Mouse (Mus musculus) myocyte (in vitro differentiated cells): ENCODE data around the gene Fam181a. TPM values are rescaled to one million over a fixed set of nuclear protein-coding genes. Genes with fewer than 3 reads are reported as not detected.

Experiments
- H3K27me3 ChIP-seq: one replicate; pipeline ENCODE4 v1.6.1; 2011; ENCODE audit not compliant: control insufficient read depth, insufficient read depth, insufficient read length
- H3K36me3 ChIP-seq: one replicate; pipeline ENCODE4 v1.6.1; 2011; ENCODE audit not compliant: control insufficient read depth, insufficient read depth
- H3K4me2 ChIP-seq: one replicate; pipeline ENCODE4 v1.6.1; 2011; ENCODE audit warnings: low read depth, control low read depth
- H3K4me3 ChIP-seq: one replicate; pipeline ENCODE4 v1.5.1; 2011; ENCODE audit warnings: mild to moderate bottlenecking, control low read depth, moderate library complexity
- H3K79me2 ChIP-seq: one replicate; pipeline ENCODE4 v1.6.1; 2011; ENCODE audit not compliant: control insufficient read depth, insufficient read depth
- H3ac ChIP-seq: one replicate; pipeline ENCODE4 v1.6.1; 2011; ENCODE audit not compliant: control insufficient read depth, insufficient read length
- CEBPB ChIP-seq: IDR thresholded peaks from 2 replicates; pipeline ENCODE4 v1.6.1; 2011; ENCODE audit warnings: mild to moderate bottlenecking, moderate library complexity; ENCODE audit not compliant: poor library complexity, insufficient read depth, severe bottlenecking
- E2F4 ChIP-seq: IDR thresholded peaks from one replicate; pipeline ENCODE4 v1.6.1; 2011; ENCODE audit warnings: mild to moderate bottlenecking, control low read depth, moderate library complexity; ENCODE audit not compliant: insufficient read depth
- MAX ChIP-seq: IDR thresholded peaks from one replicate; pipeline ENCODE4 v1.6.1; 2011; ENCODE audit warnings: low read depth, mild to moderate bottlenecking, control low read depth
- MYOD1 ChIP-seq, 3 experiments: IDR thresholded peaks; one replicate each; pipeline ENCODE4 v1.6.1; 2011; ENCODE audit warnings: control low read depth in 2 of 3, low read depth in 2 of 3, mild to moderate bottlenecking in 2 of 3, moderate library complexity in 1 of 3; ENCODE audit not compliant: insufficient read length in 2 of 3, control insufficient read depth in 1 of 3
- MYOG ChIP-seq, 3 experiments: IDR thresholded peaks; one replicate each; pipeline ENCODE4 v1.6.1; 2011; ENCODE audit warnings: control low read depth in 2 of 3, low read depth in 2 of 3, mild to moderate bottlenecking in 2 of 3; ENCODE audit not compliant: insufficient read length in 2 of 3, control insufficient read depth in 1 of 3, insufficient read depth in 1 of 3
- POLR2A ChIP-seq: IDR thresholded peaks from one replicate; pipeline ENCODE4 v1.6.1; 2011; ENCODE audit warnings: low read depth, mild to moderate bottlenecking, control low read depth, moderate library complexity; ENCODE audit not compliant: insufficient read length
- POLR2AphosphoS2 ChIP-seq: IDR thresholded peaks from one replicate; pipeline ENCODE4 v1.6.1; 2011; ENCODE audit warnings: low read depth, control low read depth; ENCODE audit not compliant: insufficient read length
- REST ChIP-seq: IDR thresholded peaks from one replicate; pipeline ENCODE4 v1.6.1; 2011; ENCODE audit warnings: mild to moderate bottlenecking, control low read depth, moderate library complexity; ENCODE audit not compliant: insufficient read depth, insufficient read length
- SRF ChIP-seq: IDR thresholded peaks from one replicate; pipeline ENCODE4 v1.6.1; 2011; ENCODE audit warnings: low read depth; ENCODE audit not compliant: control insufficient read depth, insufficient read length
- TCF12 ChIP-seq: IDR thresholded peaks from one replicate; pipeline ENCODE4 v1.6.1; 2011; ENCODE audit warnings: mild to moderate bottlenecking, control low read depth; ENCODE audit not compliant: poor library complexity, insufficient read depth, severe bottlenecking
- TCF3 ChIP-seq: IDR thresholded peaks from one replicate; pipeline ENCODE4 v1.6.1; 2011; ENCODE audit warnings: low read depth, control low read depth; ENCODE audit not compliant: insufficient read length
- USF1 ChIP-seq: IDR thresholded peaks from one replicate; pipeline ENCODE4 v1.6.1; 2011; ENCODE audit warnings: low read depth, mild to moderate bottlenecking, control low read depth, moderate library complexity
- polyA plus RNA-seq: library from polyadenylated mRNA; unstranded; fragments of >200 nt; fragmentation: generic; extraction: Trizol; gene quantifications from one replicate; pipeline ENCODE4 v1.2.1, GENCODE M21; 2012; ENCODE audit warnings: missing spikeins

The Fam181a gene
- polyA plus RNA-seq, 1 experiment: not detected

GRCm38 (mm10) chr12:103332879-103333278 lies 22.1 kb downstream of the Fam181a start:
- no peaks in the 10 kb centered on the region for H3K79me2 ChIP-seq
- H3K27me3 ChIP-seq: no peaks in the 10 kb centered on the region
- no peak for TF ChIP-seq USF1
- TF ChIP-seq POLR2AphosphoS2: no peak
- no peak for TF ChIP-seq MAX
- TF ChIP-seq TCF12: no peak
- no peak for TF ChIP-seq REST
- no peak overlapping the region for H3K4me3 ChIP-seq
- no peaks in the 10 kb centered on the region for H3K36me3 ChIP-seq
- no peak overlapping the region for H3K4me2 ChIP-seq
- H3ac ChIP-seq: no peak overlapping the region

- Histone ChIP-seq H3K79me2 (no peaks in the 10 kb centered on the region), H3K4me3 (no peak overlapping the region), H3K36me3 (no peaks in the 10 kb centered on the region), H3ac (no peak overlapping the region), H3K4me2 (no peak overlapping the region), H3K27me3 (no peaks in the 10 kb centered on the region)
- no peak for TF ChIP-seq USF1
- no peak for TF ChIP-seq CEBPB
- no peak for TF ChIP-seq E2F4
- TF ChIP-seq MYOG (IDR thresholded peaks at IDR 0.05; ENCODE audit: control insufficient read depth in 1 of 3, insufficient read depth in 1 of 3, insufficient read length in 2 of 3, low read depth in 2 of 3): no peak
- TF ChIP-seq TCF12: no peak
- TF ChIP-seq TCF3: no peak
- TF ChIP-seq MAX: no peak
- TF ChIP-seq SRF: no peak
Observed at GRCm38 (mm10) chr12:103333426-103333825, 22.7 kb downstream of the Fam181a start.

GRCm38 (mm10) chr12:103336766-103337165 lies 26.0 kb downstream of the Fam181a start:
- no peak overlapping the region for H3ac ChIP-seq
- no peaks in the 10 kb centered on the region for H3K79me2 ChIP-seq
- H3K4me2 ChIP-seq: peak overlapping the region; percentile 71
- H3K27me3 ChIP-seq: no peaks in the 10 kb centered on the region
- TF ChIP-seq MYOD1 (IDR thresholded peaks at IDR 0.05; ENCODE audit: control insufficient read depth in 1 of 3, insufficient read length in 2 of 3, low read depth in 2 of 3) (peak in 1 of 3 experiments; percentile 17), E2F4 (no peak)
- no peak overlapping the region for H3K4me3 ChIP-seq
- no peaks in the 10 kb centered on the region for H3K36me3 ChIP-seq

- H3K79me2 ChIP-seq: no peaks in the 10 kb centered on the region
- H3K36me3 ChIP-seq: no peaks in the 10 kb centered on the region
- no peaks in the 10 kb centered on the region for H3K27me3 ChIP-seq
- TF ChIP-seq SRF: peak; percentile 38
- peak; percentile 68 for TF ChIP-seq TCF12
- no peak for TF ChIP-seq POLR2AphosphoS2
- TF ChIP-seq USF1: no peak
- TF ChIP-seq POLR2A: no peak
- TF ChIP-seq TCF3: no peak
- no peak for TF ChIP-seq MAX
- TF ChIP-seq MYOG (IDR thresholded peaks at IDR 0.05; ENCODE audit: control insufficient read depth in 1 of 3, insufficient read depth in 1 of 3, insufficient read length in 2 of 3, low read depth in 2 of 3): peak; percentile 57 to 88 (median 86)
- no peak for TF ChIP-seq CEBPB
- TF ChIP-seq REST: no peak
- TF ChIP-seq MYOD1 (IDR thresholded peaks at IDR 0.05; ENCODE audit: control insufficient read depth in 1 of 3, insufficient read length in 2 of 3, low read depth in 2 of 3): peak; percentile 66 to 85 (median 82)
- TF ChIP-seq E2F4: no peak
- H3K4me2 ChIP-seq: peak overlapping the region; percentile 71
- no peak overlapping the region for H3K4me3 ChIP-seq
- no peak overlapping the region for H3ac ChIP-seq
Observed at GRCm38 (mm10) chr12:103338162-103338798, 27.5 kb downstream of the Fam181a start.

GRCm38 (mm10) chr12:103341212-103341611 lies 30.4 kb downstream of the Fam181a start:
- H3K79me2 ChIP-seq: no peaks in the 10 kb centered on the region
- H3K27me3 ChIP-seq: no peaks in the 10 kb centered on the region
- H3K4me2 ChIP-seq: no peak overlapping the region
- no peaks in the 10 kb centered on the region for H3K36me3 ChIP-seq
- no peak overlapping the region for H3K4me3 ChIP-seq
- TF ChIP-seq TCF12: no peak
- TF ChIP-seq MAX: no peak
- TF ChIP-seq SRF: no peak
- no peak for TF ChIP-seq TCF3
- TF ChIP-seq MYOG (IDR thresholded peaks at IDR 0.05; ENCODE audit: control insufficient read depth in 1 of 3, insufficient read depth in 1 of 3, insufficient read length in 2 of 3, low read depth in 2 of 3): no peak
- TF ChIP-seq POLR2AphosphoS2: no peak
- no peak for TF ChIP-seq REST
- no peak for TF ChIP-seq E2F4
- TF ChIP-seq MYOD1 (IDR thresholded peaks at IDR 0.05; ENCODE audit: control insufficient read depth in 1 of 3, insufficient read length in 2 of 3, low read depth in 2 of 3): no peak
- no peak for TF ChIP-seq CEBPB
- no peak for TF ChIP-seq POLR2A
- no peak for TF ChIP-seq USF1
- H3ac ChIP-seq: no peak overlapping the region
